Mouse (Mus musculus) heart, adult 2 months (tissue): ENCODE measurements at regions not wholly inside any gene's neighbourhood (a gene's known extent, or its start where the extent isn't known, plus 50 kb on each side); places are given as distances from the start of the nearest gene placed in this dataset.

ENCODE experiments used
- CTCF ChIP-seq: fragments of 200-600 bp; IDR thresholded peaks from 2 replicates; pipeline ENCODE4 v1.8.1; 2022; ENCODE audit warnings: antibody characterized with exemption, mild to moderate bottlenecking, moderate library complexity
- POLR2A ChIP-seq: fragments of 200-500 bp; IDR thresholded peaks from 2 replicates; pipeline ENCODE4 v1.6.1; 2011; ENCODE audit warnings: mild to moderate bottlenecking, low read depth, low read length, control low read depth; ENCODE audit not compliant: insufficient read depth

GRCm38 (mm10) chr13:64568876-64569275 is 71.3 kb upstream of the Fam240b start:
- TF ChIP-seq CTCF (no peak), POLR2A (no peak)
